Mouse (Mus musculus) bone marrow, adult 2 months (tissue): ENCODE measurements at regions not wholly inside any gene's neighbourhood (a gene's known extent, or its start where the extent isn't known, plus 50 kb on each side); places are given as distances from the start of the nearest gene placed in this dataset.
"Not testable (repeated sequence)": the region's sequence is repeated elsewhere in the genome, so short reads cannot be mapped to it uniquely, and the experiment has no call there.

ENCODE experiments used
- H3K27ac ChIP-seq: fragments of 200-500 bp; 2 replicates; pipeline ENCODE4 v1.5.1; 2012; ENCODE audit warnings: low read depth, mild to moderate bottlenecking, control low read depth, inconsistent platforms, low read length; ENCODE audit not compliant: control insufficient read depth, poor library complexity, insufficient read depth
- H3K4me1 ChIP-seq: fragments of 200-500 bp; 2 replicates; pipeline ENCODE4 v1.6.1; 2011; ENCODE audit warnings: low read length; ENCODE audit not compliant: control insufficient read depth, insufficient read depth
- H3K4me3 ChIP-seq: fragments of 200-500 bp; replicated peaks from 2 replicates; pipeline ENCODE3; 2011; ENCODE audit warnings: mild to moderate bottlenecking, low read depth, low read length, control low read depth; ENCODE audit not compliant: control insufficient read depth
- CTCF ChIP-seq: fragments of 200-500 bp; IDR thresholded peaks from 2 replicates; pipeline ENCODE4 v1.5.1; 2011; ENCODE audit warnings: low read length, control low read depth; ENCODE audit not compliant: control insufficient read depth, insufficient read depth
- POLR2A ChIP-seq: fragments of 200-500 bp; IDR thresholded peaks from 2 replicates; pipeline ENCODE4 v1.6.1; 2011; ENCODE audit warnings: low read depth, mild to moderate bottlenecking, control low read depth, low read length, borderline replicate concordance; ENCODE audit not compliant: control insufficient read depth
- WGBS: fragments of 180-500 bp; shearing (Covaris S2); methylation state at CpG from one replicate; pipeline ENCODE4 v1.1.7; 2018; 5-methylcytosine and 5-hydroxymethylcytosine counted together

DNA sequence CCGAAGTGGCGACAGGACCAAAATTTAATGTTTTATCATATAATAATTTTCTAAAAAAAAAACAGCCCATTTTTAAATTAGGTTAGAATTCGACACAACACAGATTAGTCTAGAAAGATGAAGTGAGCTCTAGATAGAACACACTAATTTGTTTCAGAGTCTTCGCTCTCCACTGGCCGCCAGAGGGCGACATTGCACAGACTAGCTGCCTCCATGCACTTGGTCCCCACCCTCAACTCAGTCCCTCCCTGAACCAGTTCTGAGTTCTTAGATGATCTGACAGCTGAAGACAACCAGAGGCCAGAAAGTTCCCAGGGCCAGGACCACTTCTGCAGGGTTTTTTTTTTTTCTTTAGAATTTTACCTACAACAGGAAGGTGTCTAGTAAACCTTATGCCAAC lies 296.3 kb upstream of the Olfr1507 start:
- not testable (repeated sequence) for H3K27ac ChIP-seq, H3K4me1 ChIP-seq, H3K4me3 ChIP-seq
- 34% methylated on average over 6 of the region's 6 CpGs for WGBS

DNA sequence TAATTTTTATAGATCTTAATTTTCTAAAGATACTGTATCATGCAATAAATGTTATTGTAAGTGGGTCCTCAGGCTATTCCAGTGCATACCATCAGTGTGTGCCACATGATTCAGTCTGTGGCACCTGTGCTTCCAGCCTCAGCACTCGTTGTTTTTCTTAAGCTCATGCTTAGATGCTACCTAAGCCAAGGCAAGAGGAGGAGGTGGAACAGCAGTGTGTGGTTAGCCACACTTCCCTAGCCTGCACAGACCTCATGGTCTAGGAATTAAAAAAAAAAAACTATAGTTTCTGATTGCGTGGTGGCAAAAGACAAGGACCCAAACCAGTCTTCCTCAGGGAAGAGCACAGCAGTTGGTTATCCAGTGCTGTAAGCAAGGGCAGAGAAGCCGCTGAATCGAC lies 287.3 kb upstream of the Olfr1507 start:
- H3K4me3 ChIP-seq, H3K4me1 ChIP-seq, H3K27ac ChIP-seq: not testable (repeated sequence)
- 39% methylated on average over 4 of the region's 4 CpGs for WGBS

GRCm38 (mm10) chr14:52775816-52776215 lies 280.3 kb upstream of the Olfr1507 start:
- not testable (repeated sequence) for H3K4me1 ChIP-seq, H3K27ac ChIP-seq, H3K4me3 ChIP-seq
- WGBS, result 27% methylated on average over 2 of the region's 2 CpGs

GRCm38 (mm10) chr14:52769450-52769849 lies 273.9 kb upstream of the Olfr1507 start:
- H3K4me1 ChIP-seq, H3K4me3 ChIP-seq, H3K27ac ChIP-seq: not testable (repeated sequence)
- no CpG with 5 or more reads among the region's 1 CpGs for WGBS

DNA sequence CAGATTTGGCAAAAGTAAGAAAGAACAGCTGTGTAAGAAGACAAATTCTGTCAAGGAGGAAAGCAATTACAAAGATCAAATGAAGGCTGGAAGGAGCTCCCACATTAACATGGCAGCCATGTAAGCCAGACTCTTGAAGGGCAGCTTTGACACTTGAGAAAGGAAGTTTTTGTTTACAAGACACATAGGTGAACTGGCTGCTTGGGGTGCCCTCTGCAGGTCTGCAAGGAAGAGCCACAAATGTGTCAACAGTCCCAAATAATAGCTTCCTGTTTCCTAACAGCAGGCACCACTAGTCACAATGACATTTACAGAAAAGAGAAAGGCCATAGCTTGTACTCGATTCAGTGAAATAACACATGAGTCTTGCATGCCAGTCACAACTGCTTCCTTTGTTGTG lies 256.6 kb upstream of the Olfr1507 start:
- H3K4me3 ChIP-seq, H3K27ac ChIP-seq, H3K4me1 ChIP-seq: not testable (repeated sequence)
- 5% methylated on average over 1 of the region's 1 CpGs for whole genome bisulfite sequencing

GRCm38 (mm10) chr14:52726680-52727079 lies 231.1 kb upstream of the Olfr1507 start:
- not testable (repeated sequence) for H3K4me1 ChIP-seq, H3K4me3 ChIP-seq, H3K27ac ChIP-seq
- WGBS, result 1% methylated on average over 2 of the region's 3 CpGs

DNA sequence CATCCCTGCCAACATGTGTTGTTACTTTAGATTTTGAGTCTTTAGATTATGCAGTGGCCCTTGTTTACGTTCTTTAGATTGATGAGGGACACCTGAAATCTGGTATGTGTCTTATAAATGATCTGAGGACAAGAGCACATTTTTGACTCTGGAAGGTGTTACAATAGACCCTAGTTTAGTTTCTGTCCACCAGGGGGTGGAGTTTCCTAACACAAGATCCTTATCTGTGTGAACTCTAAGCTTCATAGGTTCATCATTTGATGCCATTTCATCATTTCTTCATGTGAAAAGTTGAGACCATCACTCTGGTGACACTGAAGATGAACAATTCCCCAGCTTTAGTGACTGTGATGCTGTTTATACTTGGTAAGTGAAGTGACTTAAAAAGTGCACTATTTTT lies 229.4 kb upstream of the Olfr1507 start:
- WGBS, result 82% methylated on average over 1 of the region's 1 CpGs
- H3K4me3 ChIP-seq, H3K27ac ChIP-seq, H3K4me1 ChIP-seq: not testable (repeated sequence)

- WGBS, result 37% methylated on average over 9 of the region's 9 CpGs
- no peak overlapping the region for H3K27ac ChIP-seq
- no peaks in the 10 kb centered on the region for H3K4me1 ChIP-seq
- no peak overlapping the region for H3K4me3 ChIP-seq
- TF ChIP-seq POLR2A, result no peak
- no peak for TF ChIP-seq CTCF
These were observed 225.1 kb upstream of the Olfr1507 start for GRCm38 (mm10) chr14:52720640-52721039.

- WGBS, result 4% methylated on average over 1 of the region's 1 CpGs
These were observed 205.3 kb upstream of the Olfr1507 start for GRCm38 (mm10) chr14:52700851-52701250.

GRCm38 (mm10) chr14:52683636-52684035 lies 188.1 kb upstream of the Olfr1507 start:
- not testable (repeated sequence) for H3K4me1 ChIP-seq, H3K27ac ChIP-seq, H3K4me3 ChIP-seq
- WGBS, result no CpG with 5 or more reads among the region's 1 CpGs

More at GRCm38 (mm10) chr14:52700851-52701250, 205.3 kb upstream of the Olfr1507 start:
- H3K4me1 ChIP-seq, H3K4me3 ChIP-seq, H3K27ac ChIP-seq: not testable (repeated sequence)

- Histone ChIP-seq H3K4me1 (no peaks in the 10 kb centered on the region), H3K4me3 (no peak overlapping the region), H3K27ac (no peak overlapping the region)
- TF ChIP-seq POLR2A, result no peak
- TF ChIP-seq CTCF, result no peak
- 37% methylated on average over 6 of the region's 6 CpGs for WGBS
These were observed 158.8 kb upstream of the Olfr1507 start for GRCm38 (mm10) chr14:52654355-52654754.
